Mouse (Mus musculus) liver, adult 2 months (tissue): ENCODE results near the gene Anxa6. TPM values are rescaled to one million over a fixed set of nuclear protein-coding genes. Genes with fewer than 3 reads are reported as not detected.

Experiments used
- DNase-seq: peaks from one replicate; pipeline ENCODE4 v3.0.0-alpha.2; 2011; ENCODE audit warnings: low read depth, low spot score; ENCODE audit errors: extremely low read depth
- H3K27ac ChIP-seq: fragments of 200-500 bp; replicated peaks from 2 replicates; pipeline ENCODE4 v1.5.1; 2012; ENCODE audit warnings: low read depth, mild to moderate bottlenecking, control low read depth, inconsistent platforms, low read length; ENCODE audit not compliant: insufficient read depth
- H3K27me3 ChIP-seq: fragments of 200-500 bp; 2 replicates; pipeline ENCODE4 v1.6.1; 2012; ENCODE audit warnings: mild to moderate bottlenecking, moderate library complexity, low read length, inconsistent platforms; ENCODE audit not compliant: control insufficient read depth, insufficient read depth
- H3K36me3 ChIP-seq: fragments of 200-500 bp; 2 replicates; pipeline ENCODE4 v1.6.1; 2012; ENCODE audit warnings: low read length, inconsistent platforms; ENCODE audit not compliant: control insufficient read depth, insufficient read depth
- H3K4me1 ChIP-seq: fragments of 200-500 bp; 2 replicates; pipeline ENCODE4 v1.6.1; 2011; ENCODE audit warnings: low read length; ENCODE audit not compliant: control insufficient read depth, insufficient read depth
- H3K4me3 ChIP-seq: fragments of 200-500 bp; 2 replicates; pipeline ENCODE4 v1.5.1; 2011; ENCODE audit warnings: low read depth, mild to moderate bottlenecking, control low read depth, low read length, moderate library complexity; ENCODE audit not compliant: insufficient read depth
- H3K79me2 ChIP-seq: fragments of 200-500 bp; 2 replicates; pipeline ENCODE4 v1.6.1; 2012; ENCODE audit warnings: inconsistent platforms, mild to moderate bottlenecking, low read length, moderate library complexity; ENCODE audit not compliant: control insufficient read depth, insufficient read depth
- H3K9ac ChIP-seq: fragments of 200-500 bp; 2 replicates; pipeline ENCODE4 v1.6.1; 2012; ENCODE audit warnings: low read depth, mild to moderate bottlenecking, control low read depth, inconsistent platforms, low read length
- CTCF ChIP-seq: fragments of 200-500 bp; IDR thresholded peaks from 2 replicates; pipeline ENCODE4 v1.5.1; 2011; ENCODE audit warnings: low read depth, low read length, control low read depth
- POLR2A ChIP-seq: fragments of 200-500 bp; IDR thresholded peaks from 2 replicates; pipeline ENCODE4 v1.6.1; 2011; ENCODE audit warnings: low read length, control low read depth; ENCODE audit not compliant: insufficient read depth; ENCODE audit errors: extremely low read depth
- WGBS: fragments of 180-500 bp; shearing (Covaris S2); methylation state at CpG from one replicate; pipeline ENCODE4 v1.1.7; 2018; 5-methylcytosine and 5-hydroxymethylcytosine counted together
- polyA plus RNA-seq: library from polyadenylated mRNA; depleted of rRNA; stranded (reverse); fragments of >200 nt; gene quantifications from 2 replicates; pipeline ENCODE4 v1.2.3, GENCODE M21; 2012
- total RNA-seq: library from RNA; depleted of rRNA; stranded (reverse); fragments of >200 nt; gene quantifications from 2 replicates; pipeline ENCODE4 v1.2.3, GENCODE M21; 2014

Anxa6 gene
- total and polyA plus RNA-seq, 2 experiments: 91.3 to 111 TPM

- Histone ChIP-seq H3K27me3 (no peaks in the 10 kb centered on the region), H3K4me1 (no peaks in the 10 kb centered on the region), H3K9ac (no peak overlapping the region), H3K79me2 (no peaks in the 10 kb centered on the region), H3K36me3 (no peaks in the 10 kb centered on the region), H3K27ac (no peak overlapping the region), H3K4me3 (no peak overlapping the region)
- no peak for DNase-seq
- TF ChIP-seq CTCF: no peak
- 38% methylated on average over 2 of the region's 2 CpGs for WGBS
Measured at GRCm38 (mm10) chr11:55075602-55076001, 42.4 kb upstream of the Anxa6 start.

GRCm38 (mm10) chr11:55073191-55073590 is 39.9 kb upstream of the Anxa6 start:
- Histone ChIP-seq H3K27me3 (no peaks in the 10 kb centered on the region), H3K27ac (no peak overlapping the region), H3K79me2 (no peaks in the 10 kb centered on the region), H3K4me3 (no peak overlapping the region), H3K9ac (no peak overlapping the region), H3K36me3 (no peaks in the 10 kb centered on the region), H3K4me1 (no peaks in the 10 kb centered on the region)
- 83% methylated on average over 10 of the region's 10 CpGs for WGBS
- no peak for DNase-seq
- TF ChIP-seq CTCF: no peak
- TF ChIP-seq POLR2A: no peak

- H3K27ac ChIP-seq: no peak overlapping the region
- DNase-seq: no peak
- no peaks in the 10 kb centered on the region for H3K36me3 ChIP-seq
- no peaks in the 10 kb centered on the region for H3K27me3 ChIP-seq
- H3K79me2 ChIP-seq: no peaks in the 10 kb centered on the region
- H3K9ac ChIP-seq: no peak overlapping the region
- TF ChIP-seq POLR2A (no peak), CTCF (no peak)
- WGBS: 85% methylated on average over 8 of the region's 8 CpGs
- H3K4me1 ChIP-seq: no peaks in the 10 kb centered on the region
- no peak overlapping the region for H3K4me3 ChIP-seq
Measured at GRCm38 (mm10) chr11:55072467-55072866, 39.2 kb upstream of the Anxa6 start.

GRCm38 (mm10) chr11:55071344-55071743 is 38.1 kb upstream of the Anxa6 start:
- Histone ChIP-seq H3K4me3 (no peak overlapping the region), H3K4me1 (no peaks in the 10 kb centered on the region), H3K79me2 (no peaks in the 10 kb centered on the region), H3K27me3 (no peaks in the 10 kb centered on the region), H3K36me3 (no peaks in the 10 kb centered on the region), H3K9ac (no peak overlapping the region), H3K27ac (no peak overlapping the region)
- TF ChIP-seq CTCF (no peak), POLR2A (no peak)
- no peak for DNase-seq
- WGBS: 94% methylated on average over 5 of the region's 5 CpGs

- WGBS: 74% methylated on average over 2 of the region's 2 CpGs
- no peak overlapping the region for H3K9ac ChIP-seq
Measured at GRCm38 (mm10) chr11:55069023-55069422, 35.8 kb upstream of the Anxa6 start.

DNA sequence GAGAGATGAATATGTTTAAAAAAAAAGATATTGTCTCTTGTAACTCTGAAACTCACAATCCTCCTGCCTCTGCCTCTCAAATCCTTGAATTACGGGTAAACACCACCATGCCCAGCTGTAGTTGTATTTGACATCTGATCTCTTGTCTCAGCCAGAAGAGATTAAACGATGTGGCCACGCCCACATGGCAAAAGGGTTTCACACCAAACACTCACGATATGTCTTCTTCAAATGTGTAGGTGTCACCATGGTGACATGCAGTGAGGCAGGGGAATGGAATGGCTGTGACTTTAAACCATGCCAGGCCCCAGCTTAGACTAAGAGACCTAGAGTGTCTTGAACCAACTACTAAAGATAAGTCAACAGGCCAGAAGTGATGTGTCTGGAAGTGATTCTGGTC is 33.7 kb upstream of the Anxa6 start:
- 80% methylated on average over 4 of the region's 4 CpGs for WGBS
- no peak for TF ChIP-seq CTCF
- no peak for TF ChIP-seq POLR2A
- DNase-seq: no peak
- no peaks in the 10 kb centered on the region for H3K79me2 ChIP-seq
- H3K27ac ChIP-seq: no peak overlapping the region
- no peaks in the 10 kb centered on the region for H3K27me3 ChIP-seq
- H3K4me1 ChIP-seq: peaks cover 7% of the 10 kb centered on the region
- H3K36me3 ChIP-seq: no peaks in the 10 kb centered on the region
- no peak overlapping the region for H3K9ac ChIP-seq
- no peak overlapping the region for H3K4me3 ChIP-seq

More at GRCm38 (mm10) chr11:55069023-55069422, 35.8 kb upstream of the Anxa6 start:
- H3K27ac ChIP-seq: no peak overlapping the region
- no peak for DNase-seq
- H3K79me2 ChIP-seq: no peaks in the 10 kb centered on the region
- TF ChIP-seq CTCF (no peak), POLR2A (no peak)
- no peaks in the 10 kb centered on the region for H3K36me3 ChIP-seq
- no peaks in the 10 kb centered on the region for H3K4me1 ChIP-seq
- H3K27me3 ChIP-seq: no peaks in the 10 kb centered on the region
- no peak overlapping the region for H3K4me3 ChIP-seq
